Mouse (Mus musculus): ENCODE measurements at regions not wholly inside any gene's neighbourhood (a gene's known extent, or its start where the extent isn't known, plus 50 kb on each side); places are given as distances from the start of the nearest gene placed in this dataset.

DNA sequence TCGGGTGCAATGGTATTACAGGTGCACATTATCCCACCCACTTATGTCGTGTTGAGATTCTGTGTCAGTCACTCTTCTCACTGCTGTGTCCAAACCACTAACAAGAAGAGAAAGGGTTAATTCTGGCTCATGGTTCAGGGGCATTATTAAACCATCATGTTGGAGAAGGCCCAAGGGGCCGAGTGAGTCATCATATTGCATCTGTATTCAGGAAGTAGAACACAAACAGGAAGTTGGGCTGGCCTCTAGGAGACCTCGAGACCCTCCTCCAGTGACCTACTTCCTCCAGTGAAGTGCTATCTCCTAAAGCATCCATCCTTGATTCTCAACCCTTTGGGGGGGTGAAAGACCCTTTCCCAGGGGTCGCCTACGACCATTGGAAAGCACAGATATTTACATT is 154.8 kb upstream of the Mki67 start:
- no peaks in the 10 kb centered on the region for H3K4me1 ChIP-seq (ENCODE audit: insufficient read depth, low read length)
- H3K4me3 ChIP-seq (ENCODE audit: low read length), result no peak overlapping the region
- H3K4me2 ChIP-seq (replicated peaks; ENCODE audit: low read depth, low read length), result no peak overlapping the region
- WGBS, result 73% methylated on average over 6 of the region's 6 CpGs
- no peaks in the 10 kb centered on the region for H3K9me3 ChIP-seq (ENCODE audit: low read length)
- ATAC-seq (ENCODE audit: low FRiP score, low TSS enrichment), result no peak
- no peak overlapping the region for H3K9ac ChIP-seq (replicated peaks; ENCODE audit: low read length)
- no peaks in the 10 kb centered on the region for H3K27me3 ChIP-seq (ENCODE audit: insufficient read depth, low read length)
- H3K36me3 ChIP-seq (ENCODE audit: insufficient read depth, low read length), result no peaks in the 10 kb centered on the region
- H3K27ac ChIP-seq (ENCODE audit: low read length), result no peak overlapping the region

DNA sequence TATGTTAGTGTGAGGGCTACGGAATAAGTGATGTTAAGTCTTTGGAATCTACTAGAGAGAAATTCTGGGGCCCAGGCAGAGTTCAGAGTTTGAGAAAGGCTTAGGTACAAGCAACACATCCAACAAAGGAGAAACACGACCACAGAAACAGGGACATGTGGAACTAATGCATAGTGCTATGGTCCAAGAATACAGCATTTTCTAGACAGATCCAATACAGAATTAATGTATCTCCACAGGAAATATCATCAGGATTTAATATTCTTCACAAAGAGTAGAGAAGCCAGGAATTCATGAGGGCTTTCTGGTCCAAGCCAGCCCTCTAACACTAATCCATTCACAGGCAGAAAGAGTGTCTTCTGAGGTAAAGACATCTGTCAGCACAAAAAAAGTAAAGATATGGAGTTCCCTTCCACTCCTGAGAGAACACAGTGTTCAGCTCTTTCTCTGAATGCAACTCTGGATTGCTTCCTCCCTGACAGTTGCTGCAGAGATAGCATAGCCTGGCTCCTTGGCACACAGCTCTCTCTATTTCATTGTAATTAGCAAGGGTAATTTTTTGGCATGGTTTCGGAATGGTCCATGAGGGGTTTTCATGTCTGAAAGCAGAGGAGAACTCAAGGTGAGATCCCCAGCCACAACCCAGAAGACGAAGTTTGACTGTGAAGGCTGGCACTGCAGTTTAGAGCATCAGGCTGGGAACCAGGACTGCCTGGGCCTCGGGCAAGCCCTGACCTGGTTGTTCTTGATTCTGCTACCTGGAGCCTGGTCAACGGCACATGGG is 161.1 kb upstream of the Mki67 start:
- H3K27me3 ChIP-seq (ENCODE audit: insufficient read depth, low read length), result no peaks in the 10 kb centered on the region
- no peak overlapping the region for H3K27ac ChIP-seq (ENCODE audit: low read length)
- H3K4me2 ChIP-seq (replicated peaks; ENCODE audit: low read depth, low read length), result no peak overlapping the region
- no peaks in the 10 kb centered on the region for H3K36me3 ChIP-seq (ENCODE audit: insufficient read depth, low read length)
- H3K4me3 ChIP-seq (ENCODE audit: low read length), result no peak overlapping the region
- ATAC-seq (ENCODE audit: low FRiP score, low TSS enrichment), result no peak
- no peaks in the 10 kb centered on the region for H3K9me3 ChIP-seq (ENCODE audit: low read length)
- no peaks in the 10 kb centered on the region for H3K4me1 ChIP-seq (ENCODE audit: insufficient read depth, low read length)
- H3K9ac ChIP-seq (replicated peaks; ENCODE audit: low read length), result no peak overlapping the region
- 85% methylated on average over 6 of the region's 6 CpGs for WGBS

DNA sequence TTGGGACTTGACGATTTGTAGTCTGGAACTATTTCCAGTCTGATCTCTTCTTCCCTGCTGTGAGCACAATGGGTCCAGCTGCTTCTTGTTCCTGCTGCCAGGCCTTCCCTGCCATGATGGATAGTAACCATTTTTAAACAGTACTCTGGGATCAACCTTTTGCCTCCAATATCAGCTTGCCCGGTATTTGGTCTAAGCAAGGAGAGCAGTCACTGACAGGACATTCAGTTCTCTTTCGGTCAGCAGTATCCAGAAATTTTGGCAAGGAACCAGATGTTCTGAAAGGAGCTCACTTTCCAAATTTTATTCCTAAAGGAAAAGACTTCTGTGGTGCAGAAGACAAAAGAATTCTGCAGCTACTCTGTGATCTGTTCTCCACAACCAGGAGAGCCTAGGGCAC is 162.6 kb upstream of the Mki67 start:
- WGBS, result 67% methylated on average over 3 of the region's 3 CpGs
- Histone ChIP-seq H3K27me3 (ENCODE audit: insufficient read depth, low read length) (no peaks in the 10 kb centered on the region), H3K4me3 (ENCODE audit: low read length) (no peak overlapping the region), H3K36me3 (ENCODE audit: insufficient read depth, low read length) (no peaks in the 10 kb centered on the region), H3K9ac (replicated peaks; ENCODE audit: low read length) (no peak overlapping the region), H3K27ac (ENCODE audit: low read length) (no peak overlapping the region), H3K4me1 (ENCODE audit: insufficient read depth, low read length) (no peaks in the 10 kb centered on the region), H3K9me3 (ENCODE audit: low read length) (no peaks in the 10 kb centered on the region), H3K4me2 (replicated peaks; ENCODE audit: low read depth, low read length) (no peak overlapping the region)
- no peak for ATAC-seq (ENCODE audit: low FRiP score, low TSS enrichment)

DNA sequence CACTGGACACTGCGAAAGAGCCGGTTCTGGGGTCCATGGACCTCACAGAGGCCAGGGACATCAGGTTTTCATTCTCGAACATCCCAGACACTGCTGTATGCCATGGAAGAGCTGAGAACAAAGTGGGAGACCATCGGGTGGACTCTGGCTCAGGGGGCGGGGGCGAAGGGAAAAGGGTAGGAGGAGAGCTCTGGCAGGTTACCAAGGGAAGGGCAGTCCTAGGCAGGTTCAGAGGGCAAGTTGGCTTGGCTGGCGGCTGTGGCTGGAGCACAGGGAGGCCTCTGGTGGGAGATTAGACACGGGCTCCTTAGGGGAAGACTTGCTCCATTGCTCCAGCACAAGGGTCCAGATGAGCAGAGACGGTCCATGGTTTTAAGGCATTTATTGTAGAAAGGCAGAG is 164.3 kb upstream of the Mki67 start:
- no peaks in the 10 kb centered on the region for H3K9me3 ChIP-seq (ENCODE audit: low read length)
- H3K27ac ChIP-seq (ENCODE audit: low read length), result no peak overlapping the region
- H3K4me3 ChIP-seq (ENCODE audit: low read length), result no peak overlapping the region
- H3K36me3 ChIP-seq (ENCODE audit: insufficient read depth, low read length), result no peaks in the 10 kb centered on the region
- no peak overlapping the region for H3K9ac ChIP-seq (replicated peaks; ENCODE audit: low read length)
- H3K27me3 ChIP-seq (ENCODE audit: insufficient read depth, low read length), result no peaks in the 10 kb centered on the region
- 87% methylated on average over 9 of the region's 9 CpGs for WGBS
- no peak overlapping the region for H3K4me2 ChIP-seq (replicated peaks; ENCODE audit: low read depth, low read length)
- no peaks in the 10 kb centered on the region for H3K4me1 ChIP-seq (ENCODE audit: insufficient read depth, low read length)
- ATAC-seq (ENCODE audit: low FRiP score, low TSS enrichment), result no peak

DNA sequence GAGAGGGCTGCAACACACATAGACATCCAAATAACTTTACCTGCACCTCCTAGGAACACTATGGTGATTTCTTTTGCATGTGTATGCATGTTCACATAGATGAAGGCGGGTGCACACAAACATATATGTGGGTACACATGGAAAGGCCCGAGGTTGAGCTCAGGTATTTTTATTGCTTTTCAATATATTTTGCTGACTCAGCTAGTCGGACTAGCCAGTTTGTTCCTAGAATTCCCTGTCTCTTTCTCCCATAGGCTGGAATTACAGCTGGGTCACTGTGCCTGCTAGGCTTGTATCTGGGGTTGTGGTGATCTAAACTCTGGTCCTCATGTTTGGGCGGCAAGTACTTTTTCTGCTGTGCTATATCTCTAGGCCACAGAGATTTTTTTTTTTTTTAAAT is 166.1 kb upstream of the Mki67 start:
- no peak overlapping the region for H3K4me2 ChIP-seq (replicated peaks; ENCODE audit: low read depth, low read length)
- ATAC-seq (ENCODE audit: low FRiP score, low TSS enrichment), result no peak
- 90% methylated on average over 4 of the region's 4 CpGs for WGBS
- no peaks in the 10 kb centered on the region for H3K9me3 ChIP-seq (ENCODE audit: low read length)
- no peak overlapping the region for H3K9ac ChIP-seq (replicated peaks; ENCODE audit: low read length)
- no peaks in the 10 kb centered on the region for H3K27me3 ChIP-seq (ENCODE audit: insufficient read depth, low read length)
- no peak overlapping the region for H3K4me3 ChIP-seq (ENCODE audit: low read length)
- H3K27ac ChIP-seq (ENCODE audit: low read length), result no peak overlapping the region
- H3K4me1 ChIP-seq (ENCODE audit: insufficient read depth, low read length), result no peaks in the 10 kb centered on the region
- no peaks in the 10 kb centered on the region for H3K36me3 ChIP-seq (ENCODE audit: insufficient read depth, low read length)

DNA sequence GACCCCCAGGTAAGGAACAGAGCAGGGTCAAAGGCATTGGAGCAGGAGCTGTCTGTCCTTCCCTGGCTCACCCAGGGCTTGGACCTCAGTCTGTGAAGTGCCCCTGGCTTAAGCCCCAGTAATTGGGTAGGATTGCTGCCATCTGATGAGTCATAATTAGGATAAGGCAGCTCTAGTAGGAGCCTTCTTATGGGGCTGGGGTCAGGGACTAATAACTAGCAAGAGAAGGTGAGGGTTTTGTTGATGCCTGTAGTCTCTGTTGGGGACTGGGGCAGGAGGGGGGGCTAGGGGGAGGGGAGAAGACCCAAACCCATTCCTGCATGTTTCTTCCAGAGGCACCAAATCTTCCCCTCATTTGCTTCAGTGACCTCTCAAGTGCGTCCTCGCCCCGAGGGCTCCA is 172.4 kb upstream of the Mki67 start:
- H3K4me1 ChIP-seq (ENCODE audit: insufficient read depth, low read length), result peaks cover 9% of the 10 kb centered on the region
- 3% methylated on average over 3 of the region's 3 CpGs for WGBS
- peak overlapping the region; percentile 22; the same call in 1 of the 2 replicates for H3K4me3 ChIP-seq (ENCODE audit: low read length)
- peak overlapping the region; percentile 61 for H3K9ac ChIP-seq (replicated peaks; ENCODE audit: low read length)
- H3K9me3 ChIP-seq (ENCODE audit: low read length), result no peaks in the 10 kb centered on the region; the same call in 1 of the 2 replicates
- H3K36me3 ChIP-seq (ENCODE audit: insufficient read depth, low read length), result no peaks in the 10 kb centered on the region
- H3K4me2 ChIP-seq (replicated peaks; ENCODE audit: low read depth, low read length), result peak overlapping the region; percentile 44
- H3K27me3 ChIP-seq (ENCODE audit: insufficient read depth, low read length), result no peaks in the 10 kb centered on the region
- no peak overlapping the region for H3K27ac ChIP-seq (ENCODE audit: low read length)
- ATAC-seq (ENCODE audit: low FRiP score, low TSS enrichment), result 0 out of 2 replicates have a peak, but pooled peaks have one; percentile 12

DNA sequence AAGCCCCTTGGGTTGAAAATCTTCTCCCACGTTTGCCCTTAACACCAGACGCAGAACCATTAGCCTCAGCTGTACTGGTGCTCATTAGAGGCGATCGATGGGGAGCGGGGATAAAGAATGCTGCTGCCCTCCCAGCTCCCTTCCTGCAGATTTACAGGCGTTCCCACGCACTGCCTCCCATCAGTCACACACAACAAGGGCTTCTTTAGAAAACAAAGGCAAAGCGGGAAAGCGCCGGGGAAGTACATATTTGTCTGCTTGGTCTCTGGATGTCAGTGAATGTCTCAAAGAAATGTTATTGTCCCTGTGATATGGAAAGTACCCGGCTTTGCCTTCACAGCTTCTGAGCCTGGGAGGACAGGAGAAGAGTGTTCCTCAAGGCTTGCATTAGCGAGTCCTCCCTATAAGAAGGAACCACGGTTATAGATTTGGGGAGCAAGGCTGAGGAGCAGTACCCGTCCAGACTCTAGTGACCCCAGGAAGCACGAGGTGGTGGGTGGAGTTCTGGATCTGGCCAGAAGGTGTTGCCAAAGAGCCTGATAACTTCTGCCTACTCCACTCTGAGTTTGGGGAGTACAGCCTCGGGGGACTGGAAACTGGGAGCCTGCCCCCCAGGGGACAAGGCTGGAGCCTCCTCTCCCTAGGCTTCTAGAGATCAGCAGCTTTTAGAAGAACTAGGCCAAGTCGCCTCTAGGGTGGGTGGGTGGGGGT is 173.0 kb upstream of the Mki67 start:
- ATAC-seq (ENCODE audit: low FRiP score, low TSS enrichment), result 0 out of 2 replicates have a peak, but pooled peaks have one; percentile 49
- Histone ChIP-seq H3K9me3 (ENCODE audit: low read length) (no peaks in the 10 kb centered on the region; the same call in 1 of the 2 replicates), H3K4me3 (ENCODE audit: low read length) (peak overlapping the region; percentile 22), H3K27ac (ENCODE audit: low read length) (no peak overlapping the region), H3K4me2 (replicated peaks; ENCODE audit: low read depth, low read length) (peak overlapping the region; percentile 44), H3K36me3 (ENCODE audit: insufficient read depth, low read length) (no peaks in the 10 kb centered on the region), H3K4me1 (ENCODE audit: insufficient read depth, low read length) (peaks cover 9% of the 10 kb centered on the region), H3K9ac (replicated peaks; ENCODE audit: low read length) (peak overlapping the region; percentile 61), H3K27me3 (ENCODE audit: insufficient read depth, low read length) (no peaks in the 10 kb centered on the region)
- WGBS, result 8% methylated on average over 17 of the region's 17 CpGs

DNA sequence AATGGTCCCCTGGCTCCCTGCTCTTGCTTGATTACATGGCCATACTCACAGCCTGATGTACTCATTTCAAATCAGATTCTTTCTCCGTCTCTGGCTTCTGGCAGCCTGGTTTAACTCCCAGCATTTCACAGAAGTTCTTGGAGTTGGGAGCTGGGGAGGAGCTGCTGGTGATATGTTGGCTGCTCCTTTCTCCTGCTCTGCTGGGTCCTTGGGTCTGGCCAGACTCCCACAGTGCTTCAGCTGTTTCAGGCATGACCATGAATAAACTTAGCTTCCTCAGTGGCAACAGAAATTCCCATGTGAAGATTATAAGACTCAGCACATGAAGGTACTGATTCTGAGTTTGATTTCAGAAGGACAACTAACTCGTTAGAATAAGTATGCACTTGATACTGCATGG is 182.7 kb upstream of the Mki67 start:
- no peaks in the 10 kb centered on the region for H3K27me3 ChIP-seq (ENCODE audit: insufficient read depth, low read length)
- H3K4me3 ChIP-seq (ENCODE audit: low read length), result no peak overlapping the region
- no peaks in the 10 kb centered on the region for H3K36me3 ChIP-seq (ENCODE audit: insufficient read depth, low read length)
- no peak overlapping the region for H3K4me2 ChIP-seq (replicated peaks; ENCODE audit: low read depth, low read length)
- H3K9me3 ChIP-seq (ENCODE audit: low read length), result no peaks in the 10 kb centered on the region
- H3K27ac ChIP-seq (ENCODE audit: low read length), result no peak overlapping the region
- no peak for ATAC-seq (ENCODE audit: low FRiP score, low TSS enrichment)
- H3K9ac ChIP-seq (replicated peaks; ENCODE audit: low read length), result no peak overlapping the region
- H3K4me1 ChIP-seq (ENCODE audit: insufficient read depth, low read length), result peaks cover 18% of the 10 kb centered on the region
- WGBS, result 77% methylated on average over 2 of the region's 2 CpGs

DNA sequence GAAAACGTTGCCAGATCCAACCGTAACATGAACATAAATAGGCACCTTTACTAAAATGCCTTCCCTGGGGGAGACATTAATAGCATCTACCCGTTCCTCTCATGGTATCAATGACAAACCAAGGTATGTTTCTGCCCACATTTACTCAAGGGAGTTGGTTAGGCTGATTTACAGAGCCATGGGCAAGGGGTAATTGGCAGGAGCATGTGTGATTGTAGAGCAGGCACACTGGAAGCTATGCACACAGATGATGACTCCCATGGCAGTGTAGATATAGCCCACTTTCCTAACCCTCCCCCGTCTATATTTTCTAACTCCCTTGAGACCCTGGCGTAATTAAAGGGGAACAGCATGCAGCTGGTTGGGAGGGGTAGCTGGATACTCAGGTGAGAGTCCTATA is 183.6 kb upstream of the Mki67 start:
- no peak for ATAC-seq (ENCODE audit: low FRiP score, low TSS enrichment)
- H3K4me1 ChIP-seq (ENCODE audit: insufficient read depth, low read length), result peaks cover 18% of the 10 kb centered on the region
- no peak overlapping the region for H3K9ac ChIP-seq (replicated peaks; ENCODE audit: low read length)
- H3K4me2 ChIP-seq (replicated peaks; ENCODE audit: low read depth, low read length), result no peak overlapping the region
- no peaks in the 10 kb centered on the region for H3K9me3 ChIP-seq (ENCODE audit: low read length)
- no peaks in the 10 kb centered on the region for H3K27me3 ChIP-seq (ENCODE audit: insufficient read depth, low read length)
- H3K4me3 ChIP-seq (ENCODE audit: low read length), result no peak overlapping the region
- no peaks in the 10 kb centered on the region for H3K36me3 ChIP-seq (ENCODE audit: insufficient read depth, low read length)
- WGBS, result 82% methylated on average over 5 of the region's 5 CpGs
- H3K27ac ChIP-seq (ENCODE audit: low read length), result no peak overlapping the region

DNA sequence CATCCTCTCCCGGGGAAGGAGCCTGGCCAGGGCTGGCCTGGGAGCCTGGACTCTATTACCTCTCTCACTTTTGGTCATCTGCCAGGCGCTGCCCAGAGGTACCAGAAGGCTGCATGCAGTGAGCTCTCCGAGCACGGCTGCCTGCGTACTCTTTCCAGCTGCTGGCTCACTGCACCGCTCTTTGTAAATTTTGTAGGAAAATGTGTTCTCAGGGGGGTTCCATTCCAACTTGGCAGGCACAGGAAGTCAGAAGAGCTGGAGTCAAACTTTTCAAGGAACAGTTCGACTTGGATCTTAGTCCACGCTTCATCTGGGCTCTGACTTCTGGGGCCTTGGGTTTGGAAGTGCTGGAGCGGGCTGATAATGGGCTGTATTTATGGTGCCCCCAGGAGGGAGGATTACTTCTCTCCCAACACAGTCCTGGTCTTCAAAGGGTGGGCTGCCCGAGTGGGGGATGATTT is 184.7 kb upstream of the Mki67 start:
- Histone ChIP-seq H3K9me3 (ENCODE audit: low read length) (no peaks in the 10 kb centered on the region), H3K27me3 (ENCODE audit: insufficient read depth, low read length) (no peaks in the 10 kb centered on the region), H3K36me3 (ENCODE audit: insufficient read depth, low read length) (no peaks in the 10 kb centered on the region), H3K27ac (ENCODE audit: low read length) (peak overlapping the region; percentile 41; the same call in 1 of the 2 replicates), H3K9ac (replicated peaks; ENCODE audit: low read length) (no peak overlapping the region), H3K4me2 (replicated peaks; ENCODE audit: low read depth, low read length) (no peak overlapping the region), H3K4me1 (ENCODE audit: insufficient read depth, low read length) (peaks cover 18% of the 10 kb centered on the region), H3K4me3 (ENCODE audit: low read length) (no peak overlapping the region)
- ATAC-seq (ENCODE audit: low FRiP score, low TSS enrichment), result no peak; the same call in 1 of the 2 replicates
- 17% methylated on average over 10 of the region's 10 CpGs for WGBS

Data from kidney, embryonic 16.5 days (tissue).